Mouse (Mus musculus) embryo, embryonic 11 days (tissue): Measurements from ENCODE around the gene Dcdc2b.

ENCODE experiments used
- DNase-seq: peaks from one replicate; pipeline ENCODE4 v3.0.0-alpha.2; 2015

The Dcdc2b gene

GRCm38 (mm10) chr4:129614093-129614492, at the start of gene Dcdc2b:
Gene Dcdc2b (minus strand): TSS chr4:129614257.
- no peak for DNase-seq

GRCm38 (mm10) chr4:129662255-129662813, 48.3 kb upstream of the Dcdc2b start:
- DNase-seq, result no peak

- no peak for DNase-seq
Observed at GRCm38 (mm10) chr4:129661584-129661983, 47.5 kb upstream of the Dcdc2b start.

- no peak for DNase-seq
Observed at GRCm38 (mm10) chr4:129654770-129655169, 40.7 kb upstream of the Dcdc2b start.

GRCm38 (mm10) chr4:129650359-129650758, 36.3 kb upstream of the Dcdc2b start:
- no peak for DNase-seq

- DNase-seq, result no peak
Observed at GRCm38 (mm10) chr4:129648656-129649055, 34.6 kb upstream of the Dcdc2b start.

GRCm38 (mm10) chr4:129645204-129645603, 31.1 kb upstream of the Dcdc2b start:
- no peak for DNase-seq

GRCm38 (mm10) chr4:129641756-129642155, 27.7 kb upstream of the Dcdc2b start:
- DNase-seq, result no peak

- DNase-seq, result peak; percentile 99
Observed at GRCm38 (mm10) chr4:129640638-129641467, 26.8 kb upstream of the Dcdc2b start, which contains the start of gene Txlna. Gene Txlna (minus strand): TSS chr4:129641065.

- peak; percentile 25 for DNase-seq
Observed at GRCm38 (mm10) chr4:129640101-129640637, 26.1 kb upstream of the Dcdc2b start.

- DNase-seq, result no peak
Observed at GRCm38 (mm10) chr4:129639221-129639620, 25.2 kb upstream of the Dcdc2b start.

- DNase-seq, result no peak
Observed at GRCm38 (mm10) chr4:129633852-129634251, 19.8 kb upstream of the Dcdc2b start.

GRCm38 (mm10) chr4:129631867-129632266, 17.8 kb upstream of the Dcdc2b start:
- no peak for DNase-seq

- DNase-seq, result no peak
Observed at GRCm38 (mm10) chr4:129630944-129631343, 16.9 kb upstream of the Dcdc2b start.

- no peak for DNase-seq
Observed at GRCm38 (mm10) chr4:129626035-129626434, 12.0 kb upstream of the Dcdc2b start.

- no peak for DNase-seq
Observed at GRCm38 (mm10) chr4:129625496-129625895, 11.4 kb upstream of the Dcdc2b start.

GRCm38 (mm10) chr4:129625029-129625370, 10.9 kb upstream of the Dcdc2b start:
- peak; percentile 81 for DNase-seq

GRCm38 (mm10) chr4:129624281-129625028, 10.4 kb upstream of the Dcdc2b start:
- peak; percentile 91 for DNase-seq

GRCm38 (mm10) chr4:129623681-129624091, 9.6 kb upstream of the Dcdc2b start, which contains the start of gene Ccdc28b:
Gene Ccdc28b (minus strand): TSS chr4:129623947.
- peak; percentile 74 for DNase-seq

- DNase-seq, result no peak
Observed at GRCm38 (mm10) chr4:129622803-129623535, 8.9 kb upstream of the Dcdc2b start.

GRCm38 (mm10) chr4:129622120-129622802, 8.2 kb upstream of the Dcdc2b start:
- DNase-seq, result no peak

- no peak for DNase-seq
Observed at GRCm38 (mm10) chr4:129621283-129621841, 7.3 kb upstream of the Dcdc2b start.
